Mouse (Mus musculus) cerebellum, postnatal 36 days (tissue): ENCODE results near the gene H2al2a.
"Not testable (repeated sequence)": the region's sequence is repeated elsewhere in the genome, so short reads cannot be mapped to it uniquely, and the experiment has no call there.

ENCODE experiments used
- DNase-seq, 2 experiments: peaks; one replicate each; pipeline ENCODE4 v3.0.0; 2021 to 2022; ENCODE audit warnings: mixed read lengths in 2 of 2

The H2al2a gene

GRCm38 (mm10) chr2:18027448-18028139 is 30.8 kb upstream of the H2al2a start:
- DNase-seq: peak; percentile 94 to 95

GRCm38 (mm10) chr2:18026116-18026947 is 29.6 kb upstream of the H2al2a start:
- peak; percentile 39 to 40 for DNase-seq

DNA sequence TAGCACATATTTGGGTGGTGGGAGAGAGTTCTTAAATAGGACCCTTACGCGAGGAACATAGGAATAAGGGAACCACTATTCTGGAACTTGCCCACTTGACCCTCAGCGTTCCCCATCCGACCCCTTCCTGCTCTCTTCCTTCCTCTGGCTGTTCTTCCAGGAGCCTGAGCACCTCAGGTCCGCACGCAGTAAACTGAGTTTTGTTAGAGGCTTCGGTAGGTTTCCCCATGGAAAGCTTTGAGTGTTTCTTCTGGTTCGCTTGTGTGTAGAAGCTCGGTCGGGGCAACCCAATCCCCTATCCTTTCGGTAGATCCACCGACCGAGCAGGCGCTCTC is 29.0 kb upstream of the H2al2a start:
- DNase-seq: no peak

DNA sequence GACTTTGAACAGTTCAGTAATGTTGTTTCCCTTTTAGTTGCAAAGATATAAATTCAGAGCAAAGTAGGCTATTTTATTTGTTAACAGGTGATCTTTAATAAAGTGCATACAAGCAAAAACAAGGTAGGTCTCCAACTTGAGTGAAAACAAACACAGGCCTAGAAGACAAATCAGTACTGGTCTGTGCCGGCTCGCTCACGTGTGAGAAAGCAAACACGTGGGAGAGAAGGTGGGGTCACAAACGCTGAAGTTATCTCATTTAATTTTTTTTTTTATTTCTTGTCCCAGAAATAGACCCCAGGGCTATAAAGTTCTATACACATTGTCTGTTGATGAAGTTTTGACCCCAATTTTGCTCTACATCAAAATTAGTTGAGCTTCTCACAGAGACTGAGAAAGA is 28.4 kb upstream of the H2al2a start:
- no peak for DNase-seq

- DNase-seq: no peak
Measured at GRCm38 (mm10) chr2:18022886-18023285, 26.1 kb upstream of the H2al2a start.

- no peak for DNase-seq
Measured at GRCm38 (mm10) chr2:18019122-18019521, 22.4 kb upstream of the H2al2a start.

GRCm38 (mm10) chr2:18017321-18017720 is 20.6 kb upstream of the H2al2a start:
- DNase-seq: no peak

- DNase-seq: no peak
Measured at GRCm38 (mm10) chr2:18016639-18017038, 19.9 kb upstream of the H2al2a start.

GRCm38 (mm10) chr2:18015581-18015980 is 18.8 kb upstream of the H2al2a start:
- DNase-seq: no peak

GRCm38 (mm10) chr2:18012866-18013265 is 16.1 kb upstream of the H2al2a start:
- DNase-seq: no peak

DNA sequence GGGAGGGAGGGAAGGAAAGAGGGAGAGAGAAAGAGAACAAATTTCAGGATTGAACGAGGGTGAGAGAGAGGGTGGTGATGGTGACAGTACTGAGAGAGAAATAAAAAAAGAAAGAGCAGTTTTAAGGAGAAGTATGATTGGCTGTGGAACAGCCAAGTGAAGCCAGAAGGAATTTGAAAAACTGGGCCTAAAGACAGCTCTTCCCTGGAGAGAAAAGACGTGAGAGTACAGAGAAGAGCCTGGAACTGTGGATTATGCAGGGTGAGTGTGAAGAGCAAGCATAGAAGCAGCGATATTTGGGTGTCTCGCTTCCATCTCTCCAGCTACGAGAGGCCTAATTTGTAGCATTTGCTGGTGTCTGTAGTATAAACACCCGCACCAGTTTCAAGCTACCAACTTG is 14.5 kb upstream of the H2al2a start:
- DNase-seq: no peak

DNA sequence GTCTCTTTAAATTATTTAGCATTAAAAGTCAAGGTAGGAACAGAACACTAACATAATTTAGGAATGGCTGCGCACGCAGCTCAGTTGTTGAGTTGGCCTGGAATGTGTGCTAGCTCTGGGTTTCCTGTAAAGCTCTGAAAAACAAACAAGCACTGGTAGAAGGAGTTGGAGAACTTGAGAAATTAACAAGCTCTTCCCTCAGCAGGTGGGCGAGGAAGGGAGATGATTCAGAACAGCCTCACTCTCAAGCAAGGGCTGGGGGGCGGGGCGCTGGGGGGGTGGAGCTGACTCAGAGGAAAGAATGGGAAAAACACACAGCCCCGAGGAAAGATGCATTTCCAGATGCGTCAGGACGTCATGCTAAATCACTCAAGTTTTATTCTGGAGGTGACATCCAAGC is 8.4 kb upstream of the H2al2a start:
- DNase-seq: no peak

GRCm38 (mm10) chr2:18004286-18004685 is 7.5 kb upstream of the H2al2a start:
- no peak for DNase-seq

DNA sequence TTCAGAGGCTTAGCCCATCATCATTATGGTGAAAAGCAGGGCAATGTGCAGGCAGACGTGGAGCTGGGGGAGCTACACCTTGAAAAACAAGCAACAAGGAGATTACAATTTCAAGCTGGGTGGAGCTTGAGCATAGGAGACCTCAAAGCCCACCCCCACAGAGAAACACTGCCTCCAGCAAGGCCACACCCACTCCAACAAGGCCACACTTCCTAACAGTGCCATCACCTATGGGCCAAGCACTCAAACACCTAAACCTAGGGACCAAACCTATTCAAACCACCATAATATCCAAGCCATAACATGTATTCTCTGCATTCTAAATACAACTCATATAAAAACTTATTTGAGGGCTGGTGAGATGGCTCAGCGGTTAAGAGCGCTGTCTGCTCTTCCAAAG is 5.5 kb upstream of the H2al2a start:
- no peak for DNase-seq

DNA sequence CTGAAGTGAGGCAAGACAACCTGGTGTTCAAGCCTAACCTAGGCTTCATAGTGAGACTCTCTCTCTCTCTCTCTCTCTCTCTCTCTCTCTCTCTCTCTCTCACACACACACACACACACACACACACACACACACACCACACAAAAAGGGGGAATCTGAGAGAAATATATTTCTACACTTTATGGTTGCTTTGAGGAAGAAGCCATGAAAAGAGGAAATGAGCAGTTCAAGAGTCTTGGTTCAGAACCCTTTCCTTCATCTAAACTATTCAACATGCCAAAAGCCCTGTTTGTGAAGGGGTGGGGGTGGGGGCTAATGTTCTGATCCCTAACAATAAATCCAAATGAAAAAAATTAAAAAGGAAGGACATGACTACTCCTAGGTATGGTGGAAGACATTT is 7.2 kb downstream of the H2al2a start:
- no peak for DNase-seq

- no peak for DNase-seq
Measured at GRCm38 (mm10) chr2:17989115-17989514, 7.6 kb downstream of the H2al2a start.

GRCm38 (mm10) chr2:17986694-17987093 is 10.1 kb downstream of the H2al2a start:
- no peak for DNase-seq

- no peak for DNase-seq
Measured at GRCm38 (mm10) chr2:17984774-17985173, 12.0 kb downstream of the H2al2a start.

- DNase-seq: no peak
Measured at GRCm38 (mm10) chr2:17982747-17983146, 14.0 kb downstream of the H2al2a start.

- no peak for DNase-seq
Measured at GRCm38 (mm10) chr2:17978706-17979105, 18.1 kb downstream of the H2al2a start.

- not testable (repeated sequence) for DNase-seq
Measured at GRCm38 (mm10) chr2:17978251-17978650, 18.5 kb downstream of the H2al2a start.

GRCm38 (mm10) chr2:17977645-17978044 is 19.1 kb downstream of the H2al2a start:
- not testable (repeated sequence) for DNase-seq

- DNase-seq: no peak
Measured at GRCm38 (mm10) chr2:17975601-17976327, 21.0 kb downstream of the H2al2a start.
